Mouse (Mus musculus): Measurements from ENCODE around the gene Kmt2d.

DNA sequence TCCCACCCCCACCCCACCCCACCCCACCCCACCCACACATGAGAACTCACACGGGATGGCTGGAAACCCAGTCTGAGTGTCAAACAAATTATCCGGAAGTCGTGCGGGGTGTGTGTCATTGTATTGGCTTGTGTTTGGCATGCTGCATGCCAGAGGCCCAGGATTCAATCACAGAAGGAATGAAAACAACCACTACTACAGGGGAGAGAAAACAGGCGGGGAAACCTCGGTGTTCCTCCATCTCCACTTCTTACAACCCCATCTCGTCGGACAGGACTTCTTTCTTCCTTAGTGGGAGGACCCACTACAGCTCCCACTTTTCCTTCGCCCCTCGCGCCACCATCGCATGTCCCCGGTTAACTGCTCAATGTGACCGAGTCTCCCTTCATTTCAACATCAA, 46.1 kb upstream of the Kmt2d start:
- TF ChIP-seq EP300 (IDR thresholded peaks at IDR 0.05; ENCODE audit: low read depth) (no peak), CTCF (IDR thresholded peaks at IDR 0.05; ENCODE audit: low read depth) (no peak)
